Mouse (Mus musculus): ENCODE results near the gene Sapcd1.

GRCm38 (mm10) chr17:35016376-35016775 is 11.4 kb downstream of the Sapcd1 start, which contains the start of gene Vwa7:
- TF ChIP-seq CTCF (IDR thresholded peaks at IDR 0.05; ENCODE audit: insufficient read depth, low read length) (no peak), POLR2A (IDR thresholded peaks at IDR 0.05; ENCODE audit: borderline replicate concordance, extremely low read depth, low read depth, low read length) (no peak)
